Mouse (Mus musculus): ENCODE results near the gene Plin3.

Plin3 gene

DNA sequence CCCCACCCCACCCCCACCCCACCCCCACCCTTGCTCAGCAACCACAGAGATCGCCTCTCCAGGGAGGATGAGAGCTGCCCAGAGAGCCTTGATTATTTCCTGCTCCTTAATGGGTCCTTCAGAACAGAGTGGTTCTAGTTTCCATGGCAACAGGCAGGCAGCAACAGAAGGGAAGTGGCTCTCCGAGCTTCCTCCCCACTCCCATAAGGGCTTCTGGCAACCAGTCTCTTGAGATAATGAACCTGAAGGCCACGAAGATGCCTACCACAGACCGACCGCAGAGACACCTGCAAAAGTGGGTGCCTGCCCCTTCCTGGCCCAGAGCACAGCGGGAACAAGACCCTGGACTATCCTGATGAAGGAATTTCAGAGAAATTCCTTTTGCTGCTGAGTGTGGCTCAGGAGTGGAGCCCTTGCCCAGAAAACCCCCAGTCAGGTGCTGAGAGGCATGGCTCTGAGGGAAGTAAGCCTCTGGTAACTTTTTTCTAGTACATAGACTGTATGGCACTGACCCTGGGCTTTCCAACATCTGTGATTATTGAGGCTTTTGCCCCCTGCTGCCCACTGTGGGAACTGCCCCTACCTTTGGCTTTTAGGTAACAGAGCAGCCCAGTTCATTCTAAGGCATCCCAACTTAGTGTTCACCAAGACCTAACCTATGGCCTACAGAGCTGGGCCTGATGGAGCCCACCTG is 41.4 kb downstream of the Plin3 start:
- peak; percentile 68 to 81 for DNase-seq (ENCODE audit: low spot score in 2 of 2)

DNA sequence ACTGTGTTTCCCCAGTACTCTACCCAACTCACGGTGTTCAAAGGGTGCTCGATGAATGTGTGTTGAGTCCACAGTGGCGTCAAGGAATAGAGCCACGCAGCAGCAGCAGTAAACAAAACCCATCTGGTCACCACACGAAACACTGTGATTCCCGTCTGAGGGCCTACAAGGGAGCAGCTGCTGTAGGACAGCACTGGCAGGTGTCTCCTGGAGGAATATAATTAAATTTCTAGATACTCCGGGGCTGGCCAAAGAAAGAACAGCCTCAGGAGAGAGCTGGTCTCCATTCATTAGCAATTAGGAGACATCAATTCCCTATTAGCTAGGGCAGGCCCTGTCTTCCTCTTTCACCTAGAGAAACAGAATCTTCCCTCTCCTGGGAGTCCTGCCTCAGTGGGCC is 47.1 kb downstream of the Plin3 start:
- no peak for DNase-seq (ENCODE audit: low spot score in 2 of 2)

- peak; percentile 73 to 79 for DNase-seq (ENCODE audit: low spot score in 2 of 2)
Measured at GRCm38 (mm10) chr17:56241541-56242401, 50.9 kb downstream of the Plin3 start.

DNA sequence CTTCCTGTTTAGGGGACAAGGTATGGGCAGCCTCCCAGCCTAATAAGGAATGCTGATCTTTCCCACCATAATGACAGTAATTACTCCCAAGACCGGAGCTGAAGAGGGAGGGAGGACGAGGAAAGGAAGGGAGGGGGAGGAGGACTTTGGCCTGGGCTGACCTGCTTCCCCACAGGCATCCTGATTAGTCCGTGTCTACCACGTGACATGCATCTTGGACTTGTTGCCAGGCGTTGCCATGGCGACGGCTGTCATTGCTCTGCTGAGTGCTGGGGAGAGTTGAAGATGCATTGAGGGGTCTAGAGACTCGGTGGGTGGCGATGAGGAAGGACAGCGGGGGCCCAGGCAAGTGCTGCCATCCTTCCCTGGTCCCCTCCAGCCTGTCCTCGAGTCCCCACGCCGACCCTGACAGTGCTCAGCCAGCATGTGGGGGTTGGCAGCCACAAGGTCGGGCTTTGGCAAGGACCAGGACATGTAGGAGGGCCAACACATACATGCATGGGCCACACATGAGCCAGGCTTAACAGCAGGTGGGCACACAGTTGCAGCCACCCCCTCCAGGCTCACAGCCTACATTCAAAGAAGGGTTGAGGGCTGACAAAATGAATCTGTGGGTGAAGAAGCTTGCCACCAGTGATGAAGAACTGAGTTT is 58.7 kb downstream of the Plin3 start:
- DNase-seq (ENCODE audit: low spot score in 2 of 2): peak; percentile 85 to 88

DNA sequence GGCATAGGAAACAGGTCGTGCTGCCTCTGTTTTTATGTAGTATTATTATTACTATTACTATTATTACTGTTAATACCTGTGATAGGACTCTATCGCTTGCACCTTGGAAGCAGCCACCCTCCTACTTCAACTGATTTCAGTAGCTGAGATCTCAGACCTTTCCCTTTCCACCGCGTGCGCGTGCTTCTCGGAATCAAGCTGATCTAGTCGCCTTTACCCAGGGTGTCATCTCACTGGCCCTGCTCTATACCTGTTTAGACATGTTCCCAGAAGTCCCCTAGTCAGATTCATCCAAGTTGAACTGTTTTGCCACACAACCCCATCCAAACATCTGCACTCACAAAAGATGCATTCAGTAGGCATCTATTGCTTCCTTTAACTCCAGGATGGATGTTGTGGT is 59.3 kb downstream of the Plin3 start:
- DNase-seq (ENCODE audit: low spot score in 2 of 2): no peak

DNA sequence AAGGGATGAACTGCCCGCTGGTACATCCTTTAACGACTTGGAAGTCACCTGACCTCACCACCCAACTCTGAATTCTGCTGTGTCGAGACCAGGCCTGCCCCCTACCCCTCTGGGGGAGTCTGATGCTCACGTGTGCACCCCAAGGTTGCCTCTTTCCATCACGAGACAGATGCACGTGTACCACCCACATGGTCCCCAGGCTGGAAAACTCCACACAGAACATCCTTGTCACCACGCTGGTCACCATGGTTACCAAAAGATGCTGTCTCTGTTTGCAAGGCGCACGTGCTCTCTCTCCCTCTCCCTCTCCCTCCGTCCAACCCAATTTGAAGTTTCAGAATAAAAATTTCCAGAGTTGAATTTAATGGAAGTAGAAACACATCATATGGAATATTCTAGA is 62.7 kb downstream of the Plin3 start:
- DNase-seq (ENCODE audit: low spot score in 2 of 2): peak; percentile 75 to 90
